Comparison of ENCODE assay signal across 8 mouse cellular contexts in genomic region chr11:22981543-22981950, GRCm38 (mm10). TPM values are rescaled to one million over a fixed set of nuclear protein-coding genes. Genes with fewer than 3 reads are reported as not detected.
A peak's percentile ranks its signal among the peaks of the same experiment; 100 is the strongest.
DNase-seq lines count a peak whose midpoint lies in the region; ATAC-seq and TF ChIP-seq lines count a peak whose summit lies in the region.

No protein-coding gene starts in this region.

- H3K4me2 ChIP-seq in heart, embryonic 13.5 days: peak overlapping the region; percentile 76
- H3K4me2 ChIP-seq in forebrain, embryonic 16.5 days (ENCODE audit: low read length): peak overlapping the region; percentile 60
- H3K4me2 ChIP-seq in liver, embryonic 12.5 days: peak overlapping the region; percentile 84

- peak in 1 of 2 experiments; percentile 54; a peak in 2 of 4 replicates for TF ChIP-seq EP300 in MEL (IDR thresholded peaks at IDR 0.05; ENCODE audit: low read depth in 1 of 2, low read length in 2 of 2)

- intact Hi-C loops in heart, postnatal 10 days (cut with DNase I): loop anchor here (5.0 to 10.0 kb wide), 2 partner anchors 467 to 694 kb away; partner anchors contain the start of gene Tmem17

- H3K79me2 ChIP-seq in MEL (ENCODE audit: control insufficient read depth, insufficient read depth, low read length, poor library complexity): peaks cover 40% of the 10 kb centered on the region

- TF ChIP-seq CTCF in MEL (IDR thresholded peaks at IDR 0.05 in 2 of 3, conservative IDR thresholded peaks at IDR 0.05 in 1 of 3; ENCODE audit: control insufficient read depth in 1 of 3, insufficient read depth in 1 of 3, low read depth in 2 of 3, low read length in 3 of 3, poor library complexity in 1 of 3, severe bottlenecking in 1 of 3): no peak

- H3K27me3 ChIP-seq in heart, embryonic 13.5 days (replicated peaks): no peaks in the 10 kb centered on the region
- no peaks in the 10 kb centered on the region for H3K27me3 ChIP-seq in MEL (ENCODE audit: control insufficient read depth in 1 of 2, insufficient read depth in 2 of 2, low read length in 2 of 2)
- H3K27me3 ChIP-seq in forebrain, embryonic 16.5 days (replicated peaks; ENCODE audit: control insufficient read depth, insufficient read depth, low read length): no peaks in the 10 kb centered on the region
- no peaks in the 10 kb centered on the region for H3K27me3 ChIP-seq in liver, embryonic 12.5 days (replicated peaks)

- ATAC-seq in heart, embryonic 13.5 days (ENCODE audit: extremely low read depth, insufficient number of reproducible peaks, low FRiP score, low TSS enrichment): peak; percentile 32; the same call in 1 of the 2 replicates
- peak; percentile 22 for ATAC-seq in forebrain, embryonic 16.5 days
- ATAC-seq in liver, embryonic 12.5 days: peak; percentile 23

- TF ChIP-seq RAD21 in MEL (IDR thresholded peaks at IDR 0.05; ENCODE audit: low read depth, low read length): no peak

- peak overlapping the region; percentile 97 for H3K27ac ChIP-seq in heart, embryonic 13.5 days (replicated peaks)
- H3K27ac ChIP-seq in MEL (ENCODE audit: control insufficient read depth, low read depth, low read length): peak overlapping the region; percentile 88
- H3K27ac ChIP-seq in forebrain, embryonic 16.5 days (ENCODE audit: low read length): peak overlapping the region; percentile 98
- peak overlapping the region; percentile 98 for H3K27ac ChIP-seq in liver, embryonic 12.5 days

- WGBS in heart, embryonic 13.5 days: 2% methylated on average over 12 of the region's 12 CpGs
- WGBS in forebrain, embryonic 16.5 days: 3% methylated on average over 12 of the region's 12 CpGs
- 2% methylated on average over 12 of the region's 12 CpGs for WGBS in liver, embryonic 12.5 days (ENCODE audit: insufficient replicate concordance)

- H3K4me3 ChIP-seq in heart, embryonic 13.5 days: peak overlapping the region; percentile 68
- peak overlapping the region; percentile 60 to 65 for H3K4me3 ChIP-seq in MEL (ENCODE audit: control insufficient read depth in 1 of 2, insufficient read depth in 1 of 2, low read depth in 2 of 2, low read length in 2 of 2)
- peak overlapping the region; percentile 74 for H3K4me3 ChIP-seq in forebrain, embryonic 16.5 days (replicated peaks; ENCODE audit: low read length)
- peak overlapping the region; percentile 77 for H3K4me3 ChIP-seq in liver, embryonic 12.5 days

- peaks cover 20% of the 10 kb centered on the region for H3K4me1 ChIP-seq in heart, embryonic 13.5 days
- H3K4me1 ChIP-seq in MEL (ENCODE audit: control insufficient read depth in 1 of 2, insufficient read depth in 2 of 2, low read length in 2 of 2): peaks cover 9 to 18% of the 10 kb centered on the region in 2 experiments; a peak in 3 of 4 replicates
- peaks cover 14% of the 10 kb centered on the region for H3K4me1 ChIP-seq in forebrain, embryonic 16.5 days (replicated peaks; ENCODE audit: control insufficient read depth, insufficient read depth, low read length)
- peaks cover 44% of the 10 kb centered on the region for H3K4me1 ChIP-seq in liver, embryonic 12.5 days

- H3K9me3 ChIP-seq in heart, embryonic 13.5 days: no peaks in the 10 kb centered on the region
- no peaks in the 10 kb centered on the region for H3K9me3 ChIP-seq in MEL (replicated peaks; ENCODE audit: insufficient read depth, low read length)
- H3K9me3 ChIP-seq in forebrain, embryonic 16.5 days (ENCODE audit: control insufficient read depth, low read length): no peaks in the 10 kb centered on the region
- no peaks in the 10 kb centered on the region for H3K9me3 ChIP-seq in liver, embryonic 12.5 days (replicated peaks)

- no peak for DNase-seq in heart, postnatal 10 days
- DNase-seq in MEL (ENCODE audit: low read depth, low spot score): no peak
- peak; percentile 28 to 69 for DNase-seq in spleen, postnatal 4 days (ENCODE audit: low spot score in 2 of 2)
- no peak for DNase-seq in left cerebral cortex, adult 11 months (ENCODE audit: low spot score)
- DNase-seq in embryo, embryonic 11 days: no peak

- peak overlapping the region; percentile 82 for H3K9ac ChIP-seq in heart, embryonic 13.5 days
- H3K9ac ChIP-seq in MEL (ENCODE audit: control insufficient read depth, low read depth, low read length, poor library complexity, severe bottlenecking): peak overlapping the region; percentile 73
- peak overlapping the region; percentile 78 for H3K9ac ChIP-seq in forebrain, embryonic 16.5 days (replicated peaks; ENCODE audit: low read depth, low read length)
- H3K9ac ChIP-seq in liver, embryonic 12.5 days: peak overlapping the region; percentile 80

- H3K36me3 ChIP-seq in heart, embryonic 13.5 days: peaks cover 25% of the 10 kb centered on the region
- H3K36me3 ChIP-seq in MEL (ENCODE audit: control insufficient read depth in 1 of 2, insufficient read depth in 2 of 2, low read length in 2 of 2): peaks cover 0 to 38% of the 10 kb centered on the region in 2 experiments; a peak in 2 of 4 replicates
- H3K36me3 ChIP-seq in forebrain, embryonic 16.5 days (ENCODE audit: control insufficient read depth, insufficient read depth): no peaks in the 10 kb centered on the region
- H3K36me3 ChIP-seq in liver, embryonic 12.5 days: peaks cover 34% of the 10 kb centered on the region

- no peak for TF ChIP-seq POLR2A in MEL (IDR thresholded peaks at IDR 0.05; ENCODE audit: control insufficient read depth in 1 of 2, insufficient read depth in 1 of 2, low read depth in 1 of 2, low read length in 2 of 2, poor library complexity in 1 of 2)

TF ChIP-seq in MEL, 35 proteins besides CTCF, POLR2A, EP300 and RAD21:
- TF ChIP-seq POLR2AphosphoS5 (IDR thresholded peaks at IDR 0.05; ENCODE audit: borderline replicate concordance, low read depth, low read length): no peak
- peak; percentile 54; the same call in 1 of the 2 replicates for TF ChIP-seq MYC (IDR thresholded peaks at IDR 0.05; ENCODE audit: low read depth, low read length)
- no peak for TF ChIP-seq ZC3H11A (IDR thresholded peaks at IDR 0.05; ENCODE audit: low read depth, low read length)
- peak; percentile 66 for TF ChIP-seq SIN3A (IDR thresholded peaks at IDR 0.05; ENCODE audit: low read length)
- TF ChIP-seq MYB (IDR thresholded peaks at IDR 0.05; ENCODE audit: low read depth, low read length): no peak
- no peak for TF ChIP-seq ELF1 (IDR thresholded peaks at IDR 0.05; ENCODE audit: low read depth, low read length)
- TF ChIP-seq ZMIZ1 (IDR thresholded peaks at IDR 0.05; ENCODE audit: low read depth, low read length): no peak
- no peak for TF ChIP-seq TAL1 (IDR thresholded peaks at IDR 0.05; ENCODE audit: low read length)
- TF ChIP-seq MAX (IDR thresholded peaks at IDR 0.05; ENCODE audit: low read length): peak; percentile 57
- TF ChIP-seq ZNF384 (IDR thresholded peaks at IDR 0.05; ENCODE audit: low read depth, low read length): peak; percentile 54; the same call in 1 of the 2 replicates

RNA-seq across cellular contexts. Expression of gene Gm28048, which starts 0.3 kb away (rescaled TPM):
- polyA plus RNA-seq in heart, embryonic 13.5 days (2015; fragmentation: Nextera tagmentation; extraction: Ambion mirVana): 7.1 and 7.8 TPM in 2 replicates
- 10 to 100 TPM in 1 of 2 experiments, 1 to 10 TPM in 1; 8.5 to 10.8 TPM for total RNA-seq in heart, postnatal 10 days (2021)
- total RNA-seq in MEL (2012; rRNA removed): 11.8 and 15.0 TPM in 2 replicates
- 1 to 10 TPM in 1 of 2 experiments, not detected in 1; 8.6 TPM for polyA plus RNA-seq in MEL (2012; ENCODE audit: insufficient read depth in 1 of 2, insufficient read length in 2 of 2, low read depth in 1 of 2, low replicate concordance in 2 of 2, missing spikeins in 1 of 2)
- polyA plus RNA-seq in forebrain, embryonic 16.5 days (2015; fragmentation: Nextera tagmentation; extraction: Ambion mirVana): 3.0 and 6.0 TPM in 2 replicates
- 10.2 and 10.9 TPM in 2 replicates for polyA plus RNA-seq in liver, embryonic 12.5 days (2016; fragmentation: Nextera tagmentation; extraction: Ambion mirVana)

RNA-seq across cellular contexts. Expression of gene Commd1, which starts 0.6 kb away (rescaled TPM):
- polyA plus RNA-seq in heart, embryonic 13.5 days (2015; fragmentation: Nextera tagmentation; extraction: Ambion mirVana): 309 and 354 TPM in 2 replicates
- 100 to 1,000 TPM; 179 to 180 TPM for total RNA-seq in heart, postnatal 10 days (2021)
- 113 and 128 TPM in 2 replicates for total RNA-seq in MEL (2012; rRNA removed)
- polyA plus RNA-seq in MEL (2012; ENCODE audit: insufficient read depth in 1 of 2, insufficient read length in 2 of 2, low read depth in 1 of 2, low replicate concordance in 2 of 2, missing spikeins in 1 of 2): 100 to 1,000 TPM in 1 of 2 experiments, not detected in 1; 102 TPM
- polyA plus RNA-seq in forebrain, embryonic 16.5 days (2015; fragmentation: Nextera tagmentation; extraction: Ambion mirVana): 225 and 234 TPM in 2 replicates
- 219 and 222 TPM in 2 replicates for polyA plus RNA-seq in liver, embryonic 12.5 days (2016; fragmentation: Nextera tagmentation; extraction: Ambion mirVana)

RNA-seq across cellular contexts. Expression of gene Cct4, which starts 8.8 kb away (rescaled TPM):
- polyA plus RNA-seq in heart, embryonic 13.5 days (2015; fragmentation: Nextera tagmentation; extraction: Ambion mirVana): 204 and 221 TPM in 2 replicates
- total RNA-seq in heart, postnatal 10 days (2021): 100 to 1,000 TPM; 134 to 139 TPM
- 552 and 588 TPM in 2 replicates for total RNA-seq in MEL (2012; rRNA removed)
- 100 to 1,000 TPM; 387 to 567 TPM for polyA plus RNA-seq in MEL (2012; ENCODE audit: insufficient read depth in 1 of 2, insufficient read length in 2 of 2, low read depth in 1 of 2, low replicate concordance in 2 of 2, missing spikeins in 1 of 2)
- polyA plus RNA-seq in forebrain, embryonic 16.5 days (2015; fragmentation: Nextera tagmentation; extraction: Ambion mirVana): 335 and 378 TPM in 2 replicates
- 240 and 269 TPM in 2 replicates for polyA plus RNA-seq in liver, embryonic 12.5 days (2016; fragmentation: Nextera tagmentation; extraction: Ambion mirVana)

RNA-seq across cellular contexts. Expression of gene Zrsr1, which starts 9.7 kb away (rescaled TPM):
- polyA plus RNA-seq in heart, embryonic 13.5 days (2015; fragmentation: Nextera tagmentation; extraction: Ambion mirVana): 1.8 and 2.4 TPM in 2 replicates
- 10 to 100 TPM in 1 of 2 experiments, 1 to 10 TPM in 1; 8.8 to 10.1 TPM for total RNA-seq in heart, postnatal 10 days (2021)
- total RNA-seq in MEL (2012; rRNA removed): 10.4 and 11.3 TPM in 2 replicates
- polyA plus RNA-seq in MEL (2012; ENCODE audit: insufficient read depth in 1 of 2, insufficient read length in 2 of 2, low read depth in 1 of 2, low replicate concordance in 2 of 2, missing spikeins in 1 of 2): 10 to 100 TPM in 1 of 2 experiments, not detected in 1; 15.8 TPM
- 6.1 and 6.6 TPM in 2 replicates for polyA plus RNA-seq in forebrain, embryonic 16.5 days (2015; fragmentation: Nextera tagmentation; extraction: Ambion mirVana)
- polyA plus RNA-seq in liver, embryonic 12.5 days (2016; fragmentation: Nextera tagmentation; extraction: Ambion mirVana): 2.3 and 2.8 TPM in 2 replicates

RNA-seq across cellular contexts. Expression of gene Fam161a, which starts 25.8 kb away (rescaled TPM):
- polyA plus RNA-seq in heart, embryonic 13.5 days (2015; fragmentation: Nextera tagmentation; extraction: Ambion mirVana): 0.99 and 1.2 TPM in 2 replicates
- total RNA-seq in heart, postnatal 10 days (2021): 1 to 10 TPM; 2.0 TPM
- 0.27 and 0.65 TPM in 2 replicates for total RNA-seq in MEL (2012; rRNA removed)
- polyA plus RNA-seq in MEL (2012; ENCODE audit: insufficient read depth in 1 of 2, insufficient read length in 2 of 2, low read depth in 1 of 2, low replicate concordance in 2 of 2, missing spikeins in 1 of 2): 1 to 10 TPM in 1 of 2 experiments, not detected in 1; 1.0 TPM
- 3.6 and 3.9 TPM in 2 replicates for polyA plus RNA-seq in forebrain, embryonic 16.5 days (2015; fragmentation: Nextera tagmentation; extraction: Ambion mirVana)
- 0.65 and 0.85 TPM in 2 replicates for polyA plus RNA-seq in liver, embryonic 12.5 days (2016; fragmentation: Nextera tagmentation; extraction: Ambion mirVana)

Comparison
In these comparisons a context has a peak if more than half of its experiments do, and no peak if none do; other contexts are left out.
1. DNase-seq: peak in spleen, postnatal 4 days (2 of 2); none in heart, postnatal 10 days (0 of 2), MEL (single experiment), left cerebral cortex, adult 11 months (single experiment) and embryo, embryonic 11 days (single experiment).
2. Peak in every context shown above with its lines, with median percentiles within 50 percentile points of each other: ATAC-seq, H3K27ac ChIP-seq, H3K4me2 ChIP-seq, H3K4me3 ChIP-seq and H3K9ac ChIP-seq.